Mouse (Mus musculus) stomach, postnatal 0 days (tissue): ENCODE data around the gene Slc16a10.

Experiments
- CTCF ChIP-seq: IDR thresholded peaks from 2 replicates; pipeline ENCODE4 v1.5.1; 2016; ENCODE audit warnings: antibody characterized with exemption, low read depth, mild to moderate bottlenecking, moderate library complexity
- EP300 ChIP-seq: optimal IDR thresholded peaks from 2 replicates; pipeline ENCODE3; 2016; ENCODE audit warnings: antibody characterized with exemption

GRCm38 (mm10) chr10:40189689-40190088 is 47.6 kb upstream of the Slc16a10 start:
- TF ChIP-seq CTCF = no peak
- TF ChIP-seq EP300 = no peak
